Mouse (Mus musculus) intestine, postnatal 0 days (tissue): ENCODE measurements around the gene 1700034I23Rik. TPM values are rescaled to one million over a fixed set of nuclear protein-coding genes. Genes with fewer than 3 reads are reported as not detected.
"Not testable (repeated sequence)": the region's sequence is repeated elsewhere in the genome, so short reads cannot be mapped to it uniquely, and the experiment has no call there.

Experiments used
- ATAC-seq: fragments of 200-750 bp; cut with Nextera tagmentation; 2 replicates; pipeline ENCODE4 v1.8.0; 2017; ENCODE audit warnings: mild to moderate bottlenecking, moderate TSS enrichment, moderate library complexity
- H3K27ac ChIP-seq: fragments of 300-500 bp; sonication (generic); 2 replicates; pipeline ENCODE4 v1.5.1; 2014; ENCODE audit warnings: mild to moderate bottlenecking, low read depth, low read length, moderate library complexity
- H3K27me3 ChIP-seq: fragments of 300-500 bp; sonication (generic); replicated peaks from 2 replicates; pipeline ENCODE4 v1.6.1; 2014; ENCODE audit warnings: low read length, mixed read lengths; ENCODE audit not compliant: control insufficient read depth, insufficient read depth
- H3K36me3 ChIP-seq: fragments of 300-500 bp; sonication (generic); 2 replicates; pipeline ENCODE4 v1.6.1; 2014; ENCODE audit warnings: mild to moderate bottlenecking, moderate library complexity; ENCODE audit not compliant: control insufficient read depth, insufficient read depth
- H3K4me1 ChIP-seq: fragments of 300-500 bp; sonication (generic); replicated peaks from 2 replicates; pipeline ENCODE4 v1.6.1; 2014; ENCODE audit warnings: antibody characterized with exemption, low read length, mixed read lengths; ENCODE audit not compliant: control insufficient read depth, insufficient read depth
- H3K4me2 ChIP-seq: fragments of 300-500 bp; sonication (generic); replicated peaks from 2 replicates; pipeline ENCODE4 v1.6.1; 2014; ENCODE audit warnings: low read depth, mild to moderate bottlenecking, moderate library complexity
- H3K4me3 ChIP-seq: fragments of 300-500 bp; sonication (generic); 2 replicates; pipeline ENCODE4 v1.5.1; 2014; ENCODE audit warnings: low read depth, low read length
- H3K9ac ChIP-seq: fragments of 300-500 bp; sonication (generic); 2 replicates; pipeline ENCODE4 v1.6.1; 2014; ENCODE audit warnings: mild to moderate bottlenecking, low read depth, low read length
- H3K9me3 ChIP-seq: fragments of 300-500 bp; sonication (generic); 2 replicates; pipeline ENCODE4 v1.6.1; 2016; ENCODE audit warnings: mixed run types; ENCODE audit not compliant: control insufficient read depth
- CTCF ChIP-seq: sonication (generic); IDR thresholded peaks from 2 replicates; pipeline ENCODE4 v1.5.1; 2016; ENCODE audit warnings: low read depth, mild to moderate bottlenecking, control low read depth, antibody characterized with exemption, moderate library complexity
- WGBS: fragments of 180-500 bp; shearing (Covaris S2); extraction: QIAGEN DNeasy Blood & Tissue Kit; methylation state at CpG from one replicate; pipeline ENCODE4 v1.1.7; 2014; 5-methylcytosine and 5-hydroxymethylcytosine counted together
- polyA plus RNA-seq: library from polyadenylated mRNA; unstranded; fragments of >200 nt; fragmentation: Nextera tagmentation; extraction: Ambion mirVana; gene quantifications from 2 replicates; pipeline ENCODE4 v1.2.1, GENCODE M21; 2015

The 1700034I23Rik gene
- polyA plus RNA-seq = 0.18 TPM in 2 replicates

DNA sequence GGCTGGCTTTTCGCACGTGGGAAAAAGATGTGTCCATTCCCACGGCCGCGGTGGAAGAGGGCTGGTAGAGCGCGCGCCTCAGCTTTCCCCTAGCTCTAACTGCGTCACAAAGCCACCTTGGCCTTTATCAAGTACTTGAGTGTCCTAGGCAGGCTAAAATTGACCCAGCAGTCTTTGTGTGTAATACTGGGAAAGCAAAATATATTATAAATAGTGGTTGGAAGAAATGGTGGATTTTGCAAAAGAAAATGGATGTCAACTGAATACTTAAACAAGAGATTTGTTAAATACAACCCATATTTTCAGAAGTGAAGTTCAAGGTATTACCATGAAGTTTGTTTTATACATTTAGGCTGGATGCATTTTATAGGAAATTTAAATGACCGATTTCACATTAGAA is at the start of gene 1700034I23Rik:
Gene 1700034I23Rik (minus strand): TSS at position 101 of the 400 bp plus-strand sequence.
- 97% methylated on average over 5 of the region's 10 CpGs for WGBS
- H3K27me3 ChIP-seq, H3K4me3 ChIP-seq, H3K36me3 ChIP-seq, H3K4me2 ChIP-seq, H3K9ac ChIP-seq, H3K4me1 ChIP-seq, ATAC-seq, H3K9me3 ChIP-seq, H3K27ac ChIP-seq: not testable (repeated sequence)

- Histone ChIP-seq H3K4me2 (peak overlapping the region; percentile 89), H3K9ac (peak overlapping the region; percentile 88; the same call in 1 of the 2 replicates), H3K27ac (no peak overlapping the region), H3K4me3 (peak overlapping the region; percentile 81), H3K4me1 (0 out of 2 replicates have a peak, but pooled peaks cover 6% of the 10 kb centered on the region), H3K36me3 (no peaks in the 10 kb centered on the region), H3K27me3 (no peaks in the 10 kb centered on the region), H3K9me3 (no peaks in the 10 kb centered on the region)
- TF ChIP-seq CTCF = peak; percentile 61
- no peak for ATAC-seq
- 10% methylated on average over 7 of the region's 7 CpGs for WGBS
Measured at GRCm38 (mm10) chr3:40951365-40951764, 49.0 kb upstream of the 1700034I23Rik start.

- Histone ChIP-seq H3K4me1 (0 out of 2 replicates have a peak, but pooled peaks cover 6% of the 10 kb centered on the region), H3K27me3 (no peaks in the 10 kb centered on the region), H3K9me3 (no peaks in the 10 kb centered on the region), H3K9ac (peak overlapping the region; percentile 88), H3K36me3 (no peaks in the 10 kb centered on the region), H3K4me3 (peak overlapping the region; percentile 81), H3K27ac (peak overlapping the region; percentile 95), H3K4me2 (peak overlapping the region; percentile 89)
- WGBS = under 1% methylated on average over 43 of the region's 43 CpGs
- no peak for TF ChIP-seq CTCF
- ATAC-seq = peak; percentile 8
Measured at GRCm38 (mm10) chr3:40950601-40951201, 48.4 kb upstream of the 1700034I23Rik start.

GRCm38 (mm10) chr3:40949903-40950600 is 47.7 kb upstream of the 1700034I23Rik start:
- ATAC-seq = peak; percentile 37
- peak overlapping the region; percentile 81 for H3K4me3 ChIP-seq
- no peaks in the 10 kb centered on the region for H3K27me3 ChIP-seq
- H3K4me2 ChIP-seq = peak overlapping the region; percentile 89
- H3K9ac ChIP-seq = peak overlapping the region; percentile 88
- WGBS = under 1% methylated on average over 79 of the region's 118 CpGs
- no peaks in the 10 kb centered on the region for H3K9me3 ChIP-seq
- no peak for TF ChIP-seq CTCF
- H3K27ac ChIP-seq = peak overlapping the region; percentile 95
- 0 out of 2 replicates have a peak, but pooled peaks cover 6% of the 10 kb centered on the region for H3K4me1 ChIP-seq
- H3K36me3 ChIP-seq = no peaks in the 10 kb centered on the region

- Histone ChIP-seq H3K27me3 (no peaks in the 10 kb centered on the region), H3K4me2 (peak within 1 kb of the TSS; percentile 89), H3K27ac (peak within 1 kb of the TSS; percentile 95), H3K9ac (peak within 1 kb of the TSS; percentile 88), H3K9me3 (no peaks in the 10 kb centered on the region), H3K4me3 (peak within 1 kb of the TSS; percentile 81), H3K36me3 (no peaks in the 10 kb centered on the region), H3K4me1 (0 out of 2 replicates have a peak, but pooled peaks cover 6% of the 10 kb centered on the region)
- 0 out of 2 replicates have a peak, but pooled peaks have one; percentile 4 for TF ChIP-seq CTCF
- ATAC-seq = peak; percentile 95
- under 1% methylated on average over 64 of the region's 66 CpGs for WGBS
Measured at GRCm38 (mm10) chr3:40949170-40949902, 47.0 kb upstream of the 1700034I23Rik start, which contains the start of gene Larp1b. Larp1b (plus strand) TSS chr3:40949828.

GRCm38 (mm10) chr3:40939019-40939418 is 36.7 kb upstream of the 1700034I23Rik start:
- Histone ChIP-seq H3K27ac (no peak overlapping the region), H3K4me3 (no peak overlapping the region), H3K36me3 (peaks cover 10% of the 10 kb centered on the region), H3K4me2 (no peak overlapping the region), H3K27me3 (no peaks in the 10 kb centered on the region), H3K4me1 (no peaks in the 10 kb centered on the region), H3K9me3 (no peaks in the 10 kb centered on the region), H3K9ac (no peak overlapping the region)
- ATAC-seq = no peak
- TF ChIP-seq CTCF = no peak
